Mouse (Mus musculus) heart, embryonic 16.5 days (tissue): ENCODE data around the gene Dnm3. TPM values are rescaled to one million over a fixed set of nuclear protein-coding genes. Genes with fewer than 3 reads are reported as not detected.
A peak's percentile ranks its signal among the peaks of the same experiment; 100 is the strongest.

Experiments
- ATAC-seq: fragments of 200-750 bp; cut with Nextera tagmentation; replicated peaks from 2 replicates; pipeline ENCODE4 v1.8.0; 2017; ENCODE audit warnings: moderate number of reproducible peaks; ENCODE audit not compliant: insufficient read depth, low FRiP score; ENCODE audit errors: extremely low read depth
- H3K27ac ChIP-seq: fragments of 300-500 bp; sonication (generic); 2 replicates; pipeline ENCODE4 v1.5.1; 2014; ENCODE audit warnings: mild to moderate bottlenecking, low read length, control low read depth, moderate library complexity
- H3K27me3 ChIP-seq: fragments of 300-500 bp; sonication (generic); 2 replicates; pipeline ENCODE4 v1.6.1; 2014; ENCODE audit warnings: low read length, mixed read lengths; ENCODE audit not compliant: control insufficient read depth, insufficient read depth
- H3K36me3 ChIP-seq: fragments of 300-500 bp; sonication (generic); 2 replicates; pipeline ENCODE4 v1.6.1; 2014; ENCODE audit not compliant: control insufficient read depth, insufficient read depth
- H3K4me1 ChIP-seq: fragments of 300-500 bp; sonication (generic); 2 replicates; pipeline ENCODE4 v1.6.1; 2014; ENCODE audit warnings: low read length, mixed read lengths; ENCODE audit not compliant: control insufficient read depth, insufficient read depth
- H3K4me2 ChIP-seq: fragments of 300-500 bp; sonication (generic); 2 replicates; pipeline ENCODE4 v1.6.1; 2014; ENCODE audit warnings: low read depth, mild to moderate bottlenecking, control low read depth, low read length
- H3K4me3 ChIP-seq: fragments of 300-500 bp; sonication (generic); 2 replicates; pipeline ENCODE4 v1.5.1; 2014; ENCODE audit warnings: mild to moderate bottlenecking, control low read depth, low read length
- H3K9ac ChIP-seq: fragments of 300-500 bp; sonication (generic); 2 replicates; pipeline ENCODE4 v1.6.1; 2014; ENCODE audit warnings: low read length, control low read depth
- H3K9me3 ChIP-seq: fragments of 300-500 bp; sonication (generic); replicated peaks from 2 replicates; pipeline ENCODE4 v1.6.1; 2016; ENCODE audit warnings: low read length; ENCODE audit not compliant: control insufficient read depth
- WGBS: fragments of 180-500 bp; shearing (Covaris S2); extraction: QIAGEN DNeasy Blood & Tissue Kit; methylation state at CpG from one replicate; pipeline ENCODE4 v1.1.7; 2014; 5-methylcytosine and 5-hydroxymethylcytosine counted together
- polyA plus RNA-seq: library from polyadenylated mRNA; unstranded; fragments of >200 nt; fragmentation: Nextera tagmentation; extraction: Ambion mirVana; gene quantifications from 2 replicates; pipeline ENCODE4 v1.2.1, GENCODE M21; 2015

Dnm3 gene
- polyA plus RNA-seq, 1 experiment from 2014 or later: 2.0 TPM

GRCm38 (mm10) chr1:162202465-162203348, 275.1 kb downstream of the Dnm3 start:
- no peak for ATAC-seq
- WGBS: 54% methylated on average over 12 of the region's 12 CpGs

GRCm38 (mm10) chr1:162200446-162200845, 277.4 kb downstream of the Dnm3 start:
- H3K9me3 ChIP-seq: no peaks in the 10 kb centered on the region
- peaks cover 19% of the 10 kb centered on the region for H3K4me1 ChIP-seq
- H3K27me3 ChIP-seq: no peaks in the 10 kb centered on the region
- no peak overlapping the region for H3K4me3 ChIP-seq
- H3K4me2 ChIP-seq: no peak overlapping the region
- WGBS: 43% methylated on average over 6 of the region's 6 CpGs
- no peak for ATAC-seq
- H3K27ac ChIP-seq: no peak overlapping the region
- H3K36me3 ChIP-seq: no peaks in the 10 kb centered on the region
- H3K9ac ChIP-seq: no peak overlapping the region

More at GRCm38 (mm10) chr1:162202465-162203348, 275.1 kb downstream of the Dnm3 start:
- Histone ChIP-seq H3K36me3 (no peaks in the 10 kb centered on the region), H3K9me3 (no peaks in the 10 kb centered on the region), H3K4me3 (no peak overlapping the region), H3K4me1 (peaks cover 8% of the 10 kb centered on the region), H3K27me3 (no peaks in the 10 kb centered on the region), H3K9ac (no peak overlapping the region), H3K27ac (no peak overlapping the region), H3K4me2 (no peak overlapping the region)

- no peak overlapping the region for H3K4me3 ChIP-seq
- no peak for ATAC-seq
- no peaks in the 10 kb centered on the region for H3K9me3 ChIP-seq
- no peak overlapping the region for H3K27ac ChIP-seq
- no peaks in the 10 kb centered on the region for H3K36me3 ChIP-seq
- no peaks in the 10 kb centered on the region for H3K27me3 ChIP-seq
- H3K4me1 ChIP-seq: peaks cover 19% of the 10 kb centered on the region
- no peak overlapping the region for H3K4me2 ChIP-seq
- WGBS: 57% methylated on average over 9 of the region's 9 CpGs
- no peak overlapping the region for H3K9ac ChIP-seq
Measured at GRCm38 (mm10) chr1:162196812-162197680, 280.8 kb downstream of the Dnm3 start.

GRCm38 (mm10) chr1:162188744-162189143, 289.1 kb downstream of the Dnm3 start:
- ATAC-seq: no peak
- H3K27ac ChIP-seq: no peak overlapping the region
- H3K36me3 ChIP-seq: no peaks in the 10 kb centered on the region

GRCm38 (mm10) chr1:162187352-162188120, 290.3 kb downstream of the Dnm3 start:
- no peak for ATAC-seq
- Histone ChIP-seq H3K4me1 (peaks cover 37% of the 10 kb centered on the region), H3K27me3 (no peaks in the 10 kb centered on the region), H3K9ac (no peak overlapping the region), H3K4me2 (0 out of 2 replicates have a peak overlapping the region, but pooled peaks have one; percentile 9), H3K27ac (peak overlapping the region; percentile 89), H3K4me3 (no peak overlapping the region), H3K36me3 (no peaks in the 10 kb centered on the region), H3K9me3 (no peaks in the 10 kb centered on the region)
- 49% methylated on average over 8 of the region's 8 CpGs for WGBS

More at GRCm38 (mm10) chr1:162188744-162189143, 289.1 kb downstream of the Dnm3 start:
- 80% methylated on average over 4 of the region's 4 CpGs for WGBS
- H3K9ac ChIP-seq: no peak overlapping the region
- H3K4me2 ChIP-seq: no peak overlapping the region
- no peak overlapping the region for H3K4me3 ChIP-seq
- peaks cover 27% of the 10 kb centered on the region for H3K4me1 ChIP-seq
- H3K9me3 ChIP-seq: no peaks in the 10 kb centered on the region
- no peaks in the 10 kb centered on the region for H3K27me3 ChIP-seq

GRCm38 (mm10) chr1:162186470-162187351, 291.1 kb downstream of the Dnm3 start:
- H3K4me1 ChIP-seq: peaks cover 37% of the 10 kb centered on the region
- 46% methylated on average over 7 of the region's 7 CpGs for WGBS
- ATAC-seq: no peak

GRCm38 (mm10) chr1:162184003-162184748, 293.7 kb downstream of the Dnm3 start:
- H3K4me2 ChIP-seq: 0 out of 2 replicates have a peak overlapping the region, but pooled peaks have one; percentile 10
- peak; percentile 84 for ATAC-seq
- no peaks in the 10 kb centered on the region for H3K36me3 ChIP-seq
- H3K27me3 ChIP-seq: no peaks in the 10 kb centered on the region
- no peaks in the 10 kb centered on the region for H3K9me3 ChIP-seq
- H3K9ac ChIP-seq: peak overlapping the region; percentile 25; the same call in 1 of the 2 replicates
- peaks cover 43% of the 10 kb centered on the region for H3K4me1 ChIP-seq
- H3K4me3 ChIP-seq: no peak overlapping the region
- H3K27ac ChIP-seq: peak overlapping the region; percentile 77
- 31% methylated on average over 14 of the region's 14 CpGs for WGBS

More at GRCm38 (mm10) chr1:162186470-162187351, 291.1 kb downstream of the Dnm3 start:
- Histone ChIP-seq H3K4me3 (no peak overlapping the region), H3K36me3 (no peaks in the 10 kb centered on the region), H3K9ac (peak overlapping the region; percentile 29; the same call in 1 of the 2 replicates), H3K27me3 (no peaks in the 10 kb centered on the region), H3K4me2 (0 out of 2 replicates have a peak overlapping the region, but pooled peaks have one; percentile 9), H3K27ac (peak overlapping the region; percentile 89), H3K9me3 (no peaks in the 10 kb centered on the region)
